Comparison of ENCODE assay signal across 8 mouse cellular contexts in genomic region chr9:72533089-72533415, GRCm38 (mm10). TPM values are rescaled to one million over a fixed set of nuclear protein-coding genes. Genes with fewer than 3 reads are reported as not detected.
DNase-seq lines count a peak whose midpoint lies in the region; ATAC-seq lines count a peak whose summit lies in the region.

No protein-coding gene starts in this region.

- peak overlapping the region; percentile 94 for H3K4me3 ChIP-seq in kidney, embryonic 14.5 days (ENCODE audit: low read length)
- peak overlapping the region; percentile 97 for H3K4me3 ChIP-seq in brown adipose tissue, adult 24 weeks (ENCODE audit: insufficient read depth, low read depth, low read length)
- peak overlapping the region; percentile 95 for H3K4me3 ChIP-seq in hindbrain, embryonic 14.5 days (replicated peaks; ENCODE audit: low read length)
- H3K4me3 ChIP-seq in midbrain, embryonic 14.5 days (replicated peaks; ENCODE audit: low read depth, low read length): peak overlapping the region; percentile 91

- no peaks in the 10 kb centered on the region for H3K9me3 ChIP-seq in kidney, embryonic 14.5 days (ENCODE audit: control insufficient read depth, low read length)
- H3K9me3 ChIP-seq in hindbrain, embryonic 14.5 days (ENCODE audit: control insufficient read depth, low read length): no peaks in the 10 kb centered on the region
- no peaks in the 10 kb centered on the region for H3K9me3 ChIP-seq in midbrain, embryonic 14.5 days (ENCODE audit: control insufficient read depth, low read length)

- H3K27me3 ChIP-seq in kidney, embryonic 14.5 days (ENCODE audit: control insufficient read depth, insufficient read depth, low read length): no peaks in the 10 kb centered on the region
- no peaks in the 10 kb centered on the region for H3K27me3 ChIP-seq in hindbrain, embryonic 14.5 days (ENCODE audit: control insufficient read depth, insufficient read depth, low read length)
- no peaks in the 10 kb centered on the region for H3K27me3 ChIP-seq in midbrain, embryonic 14.5 days (ENCODE audit: control insufficient read depth, insufficient read depth, low read length)

- DNase-seq in kidney, adult 8-10 months: no peak
- no peak for DNase-seq in hindbrain, embryonic 14.5 days (ENCODE audit: low spot score)
- DNase-seq in midbrain, embryonic 14.5 days: peak; percentile 72
- DNase-seq in left cerebral cortex, adult 9 months (ENCODE audit: low spot score in 2 of 2): no peak
- DNase-seq in left cerebral cortex, adult 8-10 months (ENCODE audit: low spot score in 2 of 2): no peak
- DNase-seq in left cerebral cortex, postnatal 10 days (ENCODE audit: extremely low spot score in 1 of 2, low spot score in 2 of 2): no peak

- intact Hi-C loops in left cerebral cortex, postnatal 10 days (cut with DNase I): loop anchor here (5.0 kb wide), 1 partner anchor 74 kb away; no protein-coding TSS in a partner anchor

- peak; percentile 24; the same call in 1 of the 2 replicates for ATAC-seq in kidney, embryonic 14.5 days (ENCODE audit: low FRiP score, low TSS enrichment)
- ATAC-seq in hindbrain, embryonic 14.5 days (ENCODE audit: low FRiP score): peak; percentile 3; the same call in 1 of the 2 replicates
- peak; percentile 19 for ATAC-seq in midbrain, embryonic 14.5 days (ENCODE audit: low FRiP score, low TSS enrichment)

- no peaks in the 10 kb centered on the region for H3K36me3 ChIP-seq in kidney, embryonic 14.5 days (ENCODE audit: control insufficient read depth, insufficient read depth, low read length)
- no peaks in the 10 kb centered on the region for H3K36me3 ChIP-seq in hindbrain, embryonic 14.5 days (replicated peaks; ENCODE audit: control insufficient read depth, insufficient read depth)
- no peaks in the 10 kb centered on the region for H3K36me3 ChIP-seq in midbrain, embryonic 14.5 days (ENCODE audit: control insufficient read depth, insufficient read depth, low read length)

- peak overlapping the region; percentile 67 for H3K4me2 ChIP-seq in kidney, embryonic 14.5 days (replicated peaks; ENCODE audit: low read depth, low read length)
- H3K4me2 ChIP-seq in hindbrain, embryonic 14.5 days (replicated peaks): peak overlapping the region; percentile 63
- peak overlapping the region; percentile 68 for H3K4me2 ChIP-seq in midbrain, embryonic 14.5 days (ENCODE audit: low read length)

- 0% methylated on average over 2 of the region's 2 CpGs for WGBS in kidney, embryonic 14.5 days
- 0% methylated on average over 2 of the region's 2 CpGs for WGBS in hindbrain, embryonic 14.5 days
- WGBS in midbrain, embryonic 14.5 days: 0% methylated on average over 2 of the region's 2 CpGs

- H3K9ac ChIP-seq in kidney, embryonic 14.5 days (ENCODE audit: low read depth, low read length): peak overlapping the region; percentile 97
- H3K9ac ChIP-seq in hindbrain, embryonic 14.5 days: peak overlapping the region; percentile 98
- H3K9ac ChIP-seq in midbrain, embryonic 14.5 days (replicated peaks; ENCODE audit: low read length): peak overlapping the region; percentile 98

- peaks cover 4% of the 10 kb centered on the region; the same call in 1 of the 2 replicates for H3K4me1 ChIP-seq in kidney, embryonic 14.5 days (ENCODE audit: control insufficient read depth, insufficient read depth, low read length)
- no peaks in the 10 kb centered on the region for H3K4me1 ChIP-seq in brown adipose tissue, adult 24 weeks (ENCODE audit: control insufficient read depth, insufficient read depth, insufficient read length, low read length)
- peaks cover 20% of the 10 kb centered on the region for H3K4me1 ChIP-seq in hindbrain, embryonic 14.5 days (replicated peaks; ENCODE audit: control insufficient read depth, insufficient read depth, low read length)
- H3K4me1 ChIP-seq in midbrain, embryonic 14.5 days (ENCODE audit: control insufficient read depth, insufficient read depth, low read length): peaks cover 9% of the 10 kb centered on the region

- H3K27ac ChIP-seq in kidney, embryonic 14.5 days (ENCODE audit: low read depth, low read length): peak overlapping the region; percentile 99; the same call in 1 of the 2 replicates
- 0 out of 2 replicates have a peak overlapping the region, but pooled peaks have one; percentile 17 for H3K27ac ChIP-seq in brown adipose tissue, adult 24 weeks (replicated peaks; ENCODE audit: low read depth, low read length)
- peak overlapping the region; percentile 100 for H3K27ac ChIP-seq in hindbrain, embryonic 14.5 days
- H3K27ac ChIP-seq in midbrain, embryonic 14.5 days (replicated peaks; ENCODE audit: low read depth, low read length): peak overlapping the region; percentile 100

RNA-seq across cellular contexts. Expression of gene Rfx7, which starts 1.0 kb away (rescaled TPM):
- polyA plus RNA-seq in kidney, embryonic 14.5 days (2014; fragmentation: Nextera tagmentation; extraction: Ambion mirVana): 20.3 and 24.2 TPM in 2 replicates
- polyA plus RNA-seq in brown adipose tissue, adult 24 weeks (2012; ENCODE audit: insufficient read depth, insufficient read length, missing spikeins): 5.6 and 6.2 TPM in 2 replicates
- polyA plus RNA-seq in hindbrain, embryonic 14.5 days (2014; fragmentation: Nextera tagmentation; extraction: Ambion mirVana): 24.1 and 24.5 TPM in 2 replicates
- polyA plus RNA-seq in midbrain, embryonic 14.5 days (2014; fragmentation: Nextera tagmentation; extraction: Ambion mirVana): 25.3 and 29.3 TPM in 2 replicates
- 10 to 100 TPM; 28.4 to 33.9 (median 29.6) TPM for total RNA-seq in left cerebral cortex, adult 8-10 months (2022)
- total RNA-seq in left cerebral cortex, postnatal 10 days (2021): 10 to 100 TPM; 35.0 to 37.4 TPM

RNA-seq across cellular contexts. Expression of gene Tex9, which starts 41.0 kb away (rescaled TPM):
- polyA plus RNA-seq in kidney, embryonic 14.5 days (2014; fragmentation: Nextera tagmentation; extraction: Ambion mirVana): 48.5 and 48.9 TPM in 2 replicates
- polyA plus RNA-seq in brown adipose tissue, adult 24 weeks (2012; ENCODE audit: insufficient read depth, insufficient read length, missing spikeins): 1.5 and 2.3 TPM in 2 replicates
- polyA plus RNA-seq in hindbrain, embryonic 14.5 days (2014; fragmentation: Nextera tagmentation; extraction: Ambion mirVana): 25.4 and 35.9 TPM in 2 replicates
- polyA plus RNA-seq in midbrain, embryonic 14.5 days (2014; fragmentation: Nextera tagmentation; extraction: Ambion mirVana): 32.1 and 39.7 TPM in 2 replicates
- 10 to 100 TPM; 12.2 to 13.3 (median 12.5) TPM for total RNA-seq in left cerebral cortex, adult 8-10 months (2022)
- total RNA-seq in left cerebral cortex, postnatal 10 days (2021): 10 to 100 TPM; 12.5 to 13.2 TPM

Comparison
In these comparisons a context has a peak if more than half of its experiments do, and no peak if none do; other contexts are left out.
1. H3K27ac ChIP-seq: peak in every context shown above with its lines; median percentile 100 in hindbrain, embryonic 14.5 days; 100 in midbrain, embryonic 14.5 days; 99 in kidney, embryonic 14.5 days; 17 in brown adipose tissue, adult 24 weeks.